Mouse (Mus musculus): Measurements from ENCODE around the gene Aamp.

GRCm38 (mm10) chr1:74292331-74293020 is 7.9 kb upstream of the Aamp start:
- TF ChIP-seq CTCF (IDR thresholded peaks at IDR 0.05; ENCODE audit: low read depth, low read length), result no peak
- TF ChIP-seq GATA2 (IDR thresholded peaks at IDR 0.05; ENCODE audit: borderline replicate concordance, low read depth, low read length), result no peak
- no peak for TF ChIP-seq GATA1 (IDR thresholded peaks at IDR 0.05; ENCODE audit: borderline replicate concordance, low read length)
- TF ChIP-seq POLR2AphosphoS5 (IDR thresholded peaks at IDR 0.05; ENCODE audit: insufficient replicate concordance, low read depth, low read length), result no peak
- TF ChIP-seq TAL1 (conservative IDR thresholded peaks at IDR 0.05; ENCODE audit: low read depth, low read length), result no peak

All from G1E (cell line).